Mouse (Mus musculus) stomach, embryonic 14.5 days (tissue): ENCODE results near the gene Kazn. TPM values are rescaled to one million over a fixed set of nuclear protein-coding genes. Genes with fewer than 3 reads are reported as not detected.

Experiments used
- ATAC-seq: fragments of 200-750 bp; cut with Nextera tagmentation; 2 replicates; pipeline ENCODE4 v1.8.0; 2017; ENCODE audit warnings: low read depth, moderate TSS enrichment; ENCODE audit not compliant: insufficient number of reproducible peaks, insufficient read depth, low FRiP score
- H3K27ac ChIP-seq: fragments of 300-500 bp; sonication (generic); 2 replicates; pipeline ENCODE4 v1.5.1; 2014; ENCODE audit warnings: mild to moderate bottlenecking, low read length, moderate library complexity, mixed read lengths
- H3K27me3 ChIP-seq: fragments of 300-500 bp; sonication (generic); 2 replicates; pipeline ENCODE4 v1.6.1; 2014; ENCODE audit warnings: low read length, control low read depth, mixed read lengths; ENCODE audit not compliant: control insufficient read depth, insufficient read depth
- H3K36me3 ChIP-seq: fragments of 300-500 bp; sonication (generic); 2 replicates; pipeline ENCODE4 v1.6.1; 2014; ENCODE audit warnings: mild to moderate bottlenecking, control low read depth, low read length, moderate library complexity, mixed read lengths; ENCODE audit not compliant: control insufficient read depth, insufficient read depth
- H3K4me1 ChIP-seq: fragments of 300-500 bp; sonication (generic); 2 replicates; pipeline ENCODE4 v1.6.1; 2014; ENCODE audit warnings: low read length, control low read depth, mixed read lengths; ENCODE audit not compliant: control insufficient read depth, insufficient read depth
- H3K4me2 ChIP-seq: fragments of 300-500 bp; sonication (generic); replicated peaks from 2 replicates; pipeline ENCODE4 v1.6.1; 2014; ENCODE audit warnings: low read depth, low read length, control low read depth
- H3K4me3 ChIP-seq: fragments of 300-500 bp; sonication (generic); 2 replicates; pipeline ENCODE4 v1.5.1; 2014; ENCODE audit warnings: low read depth, low read length, control low read depth
- H3K9ac ChIP-seq: fragments of 300-500 bp; sonication (generic); replicated peaks from 2 replicates; pipeline ENCODE4 v1.6.1; 2014; ENCODE audit warnings: low read depth, mild to moderate bottlenecking, control low read depth, low read length, moderate library complexity, mixed read lengths
- H3K9me3 ChIP-seq: fragments of 300-500 bp; sonication (generic); 2 replicates; pipeline ENCODE4 v1.6.1; 2016; ENCODE audit warnings: low read depth, low read length, control low read depth; ENCODE audit not compliant: control insufficient read depth
- WGBS: fragments of 180-500 bp; shearing (Covaris S2); extraction: QIAGEN DNeasy Blood & Tissue Kit; methylation state at CpG from one replicate; pipeline ENCODE4 v1.1.7; 2014; 5-methylcytosine and 5-hydroxymethylcytosine counted together
- polyA plus RNA-seq: library from polyadenylated mRNA; unstranded; fragments of >200 nt; fragmentation: Nextera tagmentation; extraction: Ambion mirVana; gene quantifications from 2 replicates; pipeline ENCODE4 v1.2.1, GENCODE M21; 2014

Kazn gene
- polyA plus RNA-seq, 1 experiment from 2014 or later, result 12.5 TPM

DNA sequence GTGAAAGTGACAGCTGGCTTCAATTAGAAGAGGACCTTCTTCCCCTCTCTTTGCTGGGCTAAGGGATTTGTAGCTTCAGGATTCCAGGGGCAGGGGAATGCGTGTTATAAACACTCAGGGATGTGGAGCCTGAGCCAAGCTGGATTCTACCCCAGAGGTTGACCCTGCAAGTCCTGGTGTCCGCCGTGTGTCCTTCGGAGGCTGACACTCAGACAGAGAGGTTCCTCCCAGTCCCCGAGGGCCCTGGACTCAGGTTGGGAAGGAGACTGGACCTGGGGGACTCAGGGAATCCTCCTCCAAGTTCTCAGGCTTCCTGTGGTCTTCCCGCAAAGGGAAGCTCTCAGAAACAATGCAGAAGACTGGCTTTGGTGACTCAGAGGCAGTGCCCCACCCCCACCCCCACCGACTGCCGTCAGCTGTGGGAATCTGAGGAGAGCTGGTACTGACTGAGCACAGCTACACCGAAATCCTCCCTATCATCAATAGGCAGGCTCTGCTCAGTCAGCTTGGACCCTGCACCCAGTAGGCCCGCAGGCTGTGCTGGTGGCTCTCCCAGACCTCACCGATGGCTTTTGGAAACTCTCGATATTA is 136.0 kb downstream of the Kazn start:
- Histone ChIP-seq H3K27ac (no peak overlapping the region), H3K9me3 (no peaks in the 10 kb centered on the region), H3K9ac (no peak overlapping the region), H3K27me3 (no peaks in the 10 kb centered on the region), H3K4me1 (peaks cover 11% of the 10 kb centered on the region), H3K4me3 (no peak overlapping the region), H3K4me2 (no peak overlapping the region), H3K36me3 (0 out of 2 replicates have a peak, but pooled peaks cover 2% of the 10 kb centered on the region)
- ATAC-seq, result no peak
- 42% methylated on average over 12 of the region's 12 CpGs for WGBS

DNA sequence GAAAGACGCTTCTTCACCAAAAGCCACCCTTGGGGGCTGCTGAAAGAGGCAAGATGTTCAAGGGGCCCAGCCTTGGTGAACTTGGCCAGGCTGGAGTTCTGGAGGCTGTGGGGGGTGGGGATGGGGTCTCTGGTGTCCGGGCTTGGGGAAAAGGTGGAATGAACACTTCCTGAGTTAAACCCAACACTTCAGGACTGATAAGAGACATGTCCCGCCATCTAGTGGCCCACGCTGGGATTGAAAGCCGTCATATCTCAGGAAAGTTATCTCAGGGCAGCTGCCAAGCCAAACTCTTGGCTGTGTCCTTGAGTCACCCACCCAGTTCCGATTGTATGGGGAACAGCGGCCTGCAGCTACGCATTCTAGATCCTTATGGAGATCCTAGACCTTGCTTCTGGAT is 140.9 kb downstream of the Kazn start:
- H3K4me2 ChIP-seq, result 0 out of 2 replicates have a peak overlapping the region, but pooled peaks have one; percentile 8
- 16% methylated on average over 8 of the region's 8 CpGs for WGBS
- H3K4me3 ChIP-seq, result no peak overlapping the region
- peaks cover 20% of the 10 kb centered on the region for H3K4me1 ChIP-seq
- peak; percentile 49 for ATAC-seq
- no peak overlapping the region for H3K9ac ChIP-seq
- H3K9me3 ChIP-seq, result no peaks in the 10 kb centered on the region
- peak overlapping the region; percentile 59; the same call in 1 of the 2 replicates for H3K27ac ChIP-seq
- no peaks in the 10 kb centered on the region for H3K27me3 ChIP-seq
- no peaks in the 10 kb centered on the region for H3K36me3 ChIP-seq

DNA sequence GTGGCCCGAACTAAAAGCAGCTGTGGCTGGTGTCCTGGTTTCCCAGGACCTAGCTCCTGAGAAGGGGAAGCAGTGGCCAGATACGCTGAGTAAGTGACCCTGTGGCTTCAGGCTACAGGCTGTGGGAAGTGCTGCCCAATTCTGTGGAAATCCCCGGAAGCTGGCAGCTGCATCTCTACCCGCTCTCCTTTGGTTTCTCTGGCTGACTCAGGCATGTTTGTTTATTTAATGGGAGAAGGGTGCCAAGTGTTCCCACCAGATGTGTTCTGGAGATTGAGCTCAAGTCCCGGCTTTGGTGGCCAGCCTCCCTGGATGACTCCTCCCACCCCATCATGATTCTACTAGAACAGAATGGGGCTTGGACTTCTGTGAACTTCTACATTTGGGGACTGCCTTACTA is 141.3 kb downstream of the Kazn start:
- no peaks in the 10 kb centered on the region for H3K27me3 ChIP-seq
- H3K9me3 ChIP-seq, result no peaks in the 10 kb centered on the region
- H3K4me3 ChIP-seq, result no peak overlapping the region
- H3K4me1 ChIP-seq, result peaks cover 16% of the 10 kb centered on the region
- 15% methylated on average over 5 of the region's 5 CpGs for WGBS
- H3K4me2 ChIP-seq, result 0 out of 2 replicates have a peak overlapping the region, but pooled peaks have one; percentile 10
- ATAC-seq, result peak; percentile 42; the same call in 1 of the 2 replicates
- H3K9ac ChIP-seq, result no peak overlapping the region
- H3K36me3 ChIP-seq, result no peaks in the 10 kb centered on the region
- H3K27ac ChIP-seq, result peak overlapping the region; percentile 59; the same call in 1 of the 2 replicates

DNA sequence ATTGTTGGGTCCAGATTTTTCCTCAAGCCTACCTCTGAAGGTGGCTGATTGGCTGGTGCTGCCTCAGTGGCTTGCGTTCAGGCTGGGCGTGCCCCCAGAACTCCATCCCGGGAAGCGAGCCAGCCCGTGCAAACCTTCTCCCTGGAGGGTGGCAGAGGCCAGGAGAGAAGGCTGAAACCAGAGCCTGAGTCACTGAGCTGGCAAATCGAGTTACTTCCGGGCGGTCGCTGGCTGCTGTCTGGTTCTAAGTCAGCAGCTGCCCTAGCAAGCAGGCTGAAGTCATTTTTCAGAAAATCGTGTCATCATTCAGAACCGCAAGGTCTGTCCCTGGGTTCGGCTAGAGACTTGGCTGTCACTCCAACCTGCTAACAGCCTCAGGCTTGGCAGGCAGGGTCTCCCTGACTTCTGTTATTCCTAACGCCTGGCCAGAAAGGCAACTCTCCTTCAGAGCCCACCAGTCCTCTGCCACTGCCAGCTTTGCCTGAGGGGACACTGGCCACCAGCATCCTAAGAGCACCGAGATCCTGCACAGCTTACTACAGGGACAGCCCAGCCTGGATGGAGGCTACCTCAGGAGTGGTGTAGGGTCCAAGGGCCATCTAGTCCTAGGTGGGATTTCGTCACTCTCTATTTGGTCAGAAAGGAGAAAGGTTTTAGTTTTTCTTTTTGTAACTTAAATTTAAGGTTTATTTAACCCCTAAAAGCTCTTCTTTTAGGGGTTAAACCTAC is 143.5 kb downstream of the Kazn start:
- Histone ChIP-seq H3K9me3 (no peaks in the 10 kb centered on the region), H3K9ac (no peak overlapping the region), H3K4me3 (no peak overlapping the region), H3K27me3 (no peaks in the 10 kb centered on the region), H3K27ac (no peak overlapping the region), H3K36me3 (no peaks in the 10 kb centered on the region), H3K4me1 (peaks cover 15% of the 10 kb centered on the region; the same call in 1 of the 2 replicates), H3K4me2 (no peak overlapping the region)
- ATAC-seq, result no peak
- WGBS, result 65% methylated on average over 15 of the region's 15 CpGs

DNA sequence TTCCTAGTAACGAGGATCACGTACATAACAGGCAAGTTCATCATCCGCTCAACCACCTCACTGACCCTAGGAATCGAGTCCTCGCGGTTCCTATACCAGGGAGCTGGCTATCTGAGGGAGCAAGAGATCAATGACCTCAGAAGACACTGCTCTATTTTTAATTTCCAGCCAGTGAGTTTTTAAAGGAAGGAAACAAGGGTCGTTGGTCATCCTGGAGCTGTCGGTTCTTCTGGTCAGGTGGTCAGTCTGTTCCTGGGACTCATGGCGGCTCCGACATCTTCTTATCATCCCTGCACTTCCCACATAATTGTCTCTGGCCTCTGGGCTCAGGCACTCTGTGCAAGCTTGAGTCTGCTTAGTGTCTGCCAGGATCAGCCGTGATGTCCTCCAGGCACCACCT is 144.8 kb downstream of the Kazn start:
- 79% methylated on average over 11 of the region's 11 CpGs for WGBS
- H3K9ac ChIP-seq, result no peak overlapping the region

DNA sequence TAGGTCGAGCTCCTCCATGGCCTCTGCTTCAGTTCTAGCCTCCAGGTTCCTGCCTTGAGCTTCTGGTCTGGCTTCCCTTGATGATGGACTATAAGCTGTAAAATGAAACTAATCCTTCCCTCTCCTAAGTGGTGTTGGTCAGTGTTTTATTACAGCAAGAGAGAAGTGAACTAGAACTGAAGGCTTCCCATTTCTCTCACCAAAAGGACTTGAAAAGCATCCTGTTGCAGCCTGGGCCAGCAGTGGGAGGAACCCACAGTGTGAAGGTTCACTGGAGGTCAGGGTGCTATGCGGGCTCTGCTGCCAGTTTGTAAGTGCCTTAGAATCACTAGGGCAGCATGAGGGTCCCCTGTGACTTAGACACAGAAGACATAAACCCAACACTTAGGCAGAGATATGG is 148.1 kb downstream of the Kazn start:
- ATAC-seq, result no peak
- WGBS, result 60% methylated on average over 2 of the region's 2 CpGs
- Histone ChIP-seq H3K4me1 (0 out of 2 replicates have a peak, but pooled peaks cover 3% of the 10 kb centered on the region), H3K9ac (no peak overlapping the region), H3K27ac (no peak overlapping the region), H3K36me3 (no peaks in the 10 kb centered on the region), H3K9me3 (no peaks in the 10 kb centered on the region), H3K27me3 (no peaks in the 10 kb centered on the region), H3K4me2 (no peak overlapping the region), H3K4me3 (no peak overlapping the region)

More for the DNA sequence above, 144.8 kb downstream of the Kazn start:
- Histone ChIP-seq H3K27ac (no peak overlapping the region), H3K27me3 (no peaks in the 10 kb centered on the region), H3K4me2 (no peak overlapping the region), H3K4me3 (no peak overlapping the region), H3K9me3 (no peaks in the 10 kb centered on the region), H3K36me3 (no peaks in the 10 kb centered on the region), H3K4me1 (peaks cover 15% of the 10 kb centered on the region; the same call in 1 of the 2 replicates)
- no peak for ATAC-seq

DNA sequence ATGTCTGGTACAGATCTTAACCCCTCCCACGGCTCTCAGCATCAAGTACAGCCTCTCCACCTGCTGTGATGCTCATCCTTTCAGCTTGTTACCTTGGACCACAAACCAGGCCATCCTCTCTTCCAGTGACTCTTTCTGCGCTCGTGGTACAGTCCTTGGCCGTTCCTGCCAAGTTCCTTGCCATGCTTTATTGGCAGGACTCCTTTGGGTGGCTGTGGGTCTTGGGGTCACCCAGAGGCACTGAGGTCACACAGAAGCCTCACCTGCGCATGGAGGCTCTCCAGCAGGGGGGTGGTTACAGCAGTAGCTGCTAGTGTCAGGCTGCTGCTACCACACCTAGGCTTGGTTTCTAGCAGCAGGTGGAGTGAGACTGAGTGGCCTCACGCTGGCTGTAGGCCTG is 149.2 kb downstream of the Kazn start:
- Histone ChIP-seq H3K4me2 (no peak overlapping the region), H3K27ac (no peak overlapping the region), H3K9me3 (no peaks in the 10 kb centered on the region), H3K4me3 (no peak overlapping the region), H3K4me1 (no peaks in the 10 kb centered on the region), H3K36me3 (no peaks in the 10 kb centered on the region), H3K9ac (no peak overlapping the region), H3K27me3 (no peaks in the 10 kb centered on the region)
- WGBS, result 80% methylated on average over 6 of the region's 6 CpGs
- ATAC-seq, result no peak

DNA sequence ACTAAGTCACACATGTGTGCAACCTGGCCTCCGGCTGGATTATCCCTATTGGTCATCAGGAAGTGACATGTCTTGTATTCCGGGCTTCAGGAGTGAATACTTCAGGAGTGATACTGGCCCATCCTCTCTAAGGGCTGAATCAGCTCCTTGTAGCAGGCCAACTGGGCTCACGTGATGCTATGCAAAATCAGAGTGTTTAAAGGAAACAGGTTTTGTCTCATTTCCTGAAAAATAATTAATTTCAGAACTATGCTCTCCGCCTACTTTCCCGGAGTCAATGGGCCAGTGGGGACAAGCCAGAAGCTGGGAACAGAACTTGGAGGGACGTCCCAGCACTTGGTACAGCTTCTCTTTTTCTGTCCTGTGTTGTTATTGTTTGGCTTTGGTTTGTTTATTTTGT is 150.4 kb downstream of the Kazn start:
- no peaks in the 10 kb centered on the region for H3K9me3 ChIP-seq
- no peak overlapping the region for H3K9ac ChIP-seq
- H3K4me3 ChIP-seq, result no peak overlapping the region
- H3K27ac ChIP-seq, result no peak overlapping the region
- H3K36me3 ChIP-seq, result no peaks in the 10 kb centered on the region
- no peaks in the 10 kb centered on the region for H3K4me1 ChIP-seq
- H3K4me2 ChIP-seq, result no peak overlapping the region
- H3K27me3 ChIP-seq, result no peaks in the 10 kb centered on the region
- ATAC-seq, result no peak
- 72% methylated on average over 6 of the region's 6 CpGs for WGBS
